Mouse (Mus musculus) activated CD4-positive, CD25-positive, alpha-beta regulatory T cell, adult 4 months (primary cell): ENCODE measurements around the gene Ptpn11. TPM values are rescaled to one million over a fixed set of nuclear protein-coding genes. Genes with fewer than 3 reads are reported as not detected.
A peak's percentile ranks its signal among the peaks of the same experiment; 100 is the strongest.

Source experiments
- ATAC-seq: one replicate; pipeline ENCODE4 v1.8.0; 2017
- polyA plus RNA-seq, 2 experiments: library from polyadenylated mRNA; unstranded; fragments of 100-300 nt; shearing (Covaris generic); gene quantifications; one replicate each; pipeline ENCODE4 v1.2.1; 2017

Ptpn11 gene
- polyA plus RNA-seq, 2 experiments from 2014 or later: 6.0 to 9.6 TPM

DNA sequence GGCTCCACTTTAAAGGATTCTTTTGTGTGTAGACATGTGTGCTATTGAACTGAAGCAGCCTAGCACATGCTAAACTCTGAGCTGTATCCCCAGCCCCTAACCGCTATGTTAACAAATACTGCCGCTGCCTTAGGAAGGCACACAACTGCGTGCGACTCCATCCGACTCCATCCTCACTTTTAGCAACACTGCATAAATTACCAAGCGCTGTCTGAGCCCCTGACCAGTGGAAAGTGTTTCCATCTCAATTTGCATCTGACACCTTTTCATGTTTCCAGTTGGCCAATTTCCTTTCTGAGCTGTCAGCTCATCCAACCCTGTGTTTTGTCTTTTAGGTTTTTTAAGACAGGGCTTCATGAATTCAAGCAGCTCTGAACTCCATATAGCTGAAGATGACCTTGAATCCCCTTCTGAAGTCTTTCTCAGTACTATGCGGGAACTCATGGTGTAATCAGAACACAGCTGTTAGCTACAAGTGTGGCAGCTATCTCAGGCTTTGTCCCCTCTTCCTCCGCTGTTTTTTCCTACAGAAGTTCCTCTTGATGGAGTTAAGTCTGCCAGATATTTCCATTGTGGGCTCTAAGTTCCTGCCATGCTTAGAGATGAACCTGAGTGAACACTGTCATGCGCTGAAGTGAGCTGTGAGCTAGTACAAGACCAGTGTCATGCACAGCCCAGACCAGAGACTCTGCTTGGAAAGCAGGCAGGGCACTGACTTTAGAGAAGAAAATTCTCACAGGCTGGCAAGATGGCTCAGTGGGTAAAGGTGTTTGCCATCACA is 11.9 kb downstream of the Ptpn11 start:
- ATAC-seq: peak; percentile 62

DNA sequence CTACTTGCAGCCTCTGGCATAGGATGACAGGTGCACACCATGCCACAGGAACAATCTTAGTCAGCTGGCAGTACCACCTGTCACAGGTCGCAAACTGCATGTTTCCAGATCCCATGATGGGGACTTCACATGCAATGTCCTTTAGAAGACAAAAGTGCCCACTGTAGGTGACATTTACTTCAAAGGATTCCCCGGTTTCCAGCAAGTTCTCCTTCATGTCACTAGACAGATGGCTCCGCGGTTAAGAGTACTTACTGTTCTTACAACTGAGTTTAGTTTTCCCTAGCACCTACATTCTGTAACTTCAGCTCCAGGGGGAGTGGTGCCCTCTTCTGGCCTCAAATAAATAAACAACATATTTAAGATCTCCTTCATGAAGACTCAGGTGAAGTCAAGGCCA is 18.4 kb downstream of the Ptpn11 start:
- ATAC-seq: peak; percentile 28

DNA sequence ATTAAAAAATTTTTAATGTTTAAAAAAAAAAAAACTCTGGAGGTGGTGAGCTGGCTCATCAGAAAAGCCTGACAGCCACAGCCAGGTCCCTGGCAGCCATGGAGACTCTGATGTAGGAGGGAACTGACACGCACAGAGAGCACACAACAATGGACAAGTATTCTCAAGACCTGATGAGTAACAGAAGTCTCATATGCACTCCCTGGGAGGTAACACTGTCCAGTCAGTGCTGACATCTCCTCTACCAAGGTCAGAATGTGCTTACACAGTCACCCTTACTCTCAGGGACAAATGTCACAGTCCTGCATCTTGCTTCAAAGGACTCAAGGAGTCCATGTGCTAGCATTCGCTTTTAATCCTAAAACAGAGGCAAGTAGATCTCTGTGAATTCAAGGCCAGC is 21.6 kb downstream of the Ptpn11 start:
- ATAC-seq: no peak

DNA sequence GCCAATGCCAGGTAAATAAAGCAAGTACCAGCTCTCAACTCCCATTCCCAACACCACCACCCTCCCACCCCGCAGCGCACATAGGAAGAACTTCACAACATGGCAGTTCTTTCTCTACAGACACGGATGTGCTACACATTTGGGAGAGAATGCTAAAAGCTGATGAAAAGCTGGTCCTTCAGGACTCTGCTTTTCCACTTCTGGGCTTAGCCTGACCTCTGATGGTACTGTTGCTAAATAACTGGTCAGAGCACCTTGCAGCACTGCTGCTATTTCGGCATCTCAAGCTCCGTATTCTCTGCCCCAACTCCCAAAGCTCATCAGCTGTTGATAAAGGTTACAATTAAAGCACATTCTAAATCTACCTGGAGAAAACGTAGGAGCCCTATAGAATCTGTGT is 24.3 kb downstream of the Ptpn11 start:
- no peak for ATAC-seq

DNA sequence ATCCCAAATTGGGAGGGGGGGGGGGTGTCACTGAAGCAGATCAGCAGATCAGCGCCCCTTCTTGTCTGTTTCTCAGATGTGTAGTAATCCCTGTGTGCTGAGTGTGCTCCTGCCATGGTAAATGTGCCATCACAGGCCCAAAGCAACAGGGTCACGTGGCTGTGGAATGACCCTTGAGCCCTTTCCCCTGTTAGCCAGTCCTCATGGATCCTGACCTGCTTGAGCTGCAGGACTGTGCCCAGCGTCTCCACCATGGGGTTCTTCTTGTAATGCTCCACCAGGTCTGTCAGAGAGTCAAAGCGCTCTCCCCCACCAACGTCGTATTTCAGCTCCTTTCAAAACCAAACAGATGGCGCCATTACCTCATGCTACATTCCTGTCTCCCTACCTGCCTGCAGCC is 28.3 kb downstream of the Ptpn11 start:
- no peak for ATAC-seq

DNA sequence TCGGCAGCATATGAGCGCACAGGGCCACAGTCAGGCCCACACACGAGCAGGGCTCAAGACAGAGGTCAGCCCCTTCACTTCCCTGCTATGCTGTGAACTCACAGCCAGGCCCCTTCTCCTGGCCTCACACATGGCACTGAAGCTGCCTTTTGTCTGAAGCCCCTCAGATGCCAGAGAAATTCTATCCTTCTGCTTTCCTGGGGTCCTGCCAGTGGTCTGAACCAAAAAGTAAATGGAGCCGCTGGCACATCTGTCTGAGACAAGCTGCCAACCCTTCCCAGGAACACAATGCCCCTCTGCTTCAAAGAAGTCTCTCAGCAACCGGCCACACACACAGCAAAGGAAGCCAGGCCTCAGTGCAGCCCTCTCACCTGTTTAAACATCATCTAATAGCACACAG is 28.9 kb downstream of the Ptpn11 start:
- no peak for ATAC-seq

DNA sequence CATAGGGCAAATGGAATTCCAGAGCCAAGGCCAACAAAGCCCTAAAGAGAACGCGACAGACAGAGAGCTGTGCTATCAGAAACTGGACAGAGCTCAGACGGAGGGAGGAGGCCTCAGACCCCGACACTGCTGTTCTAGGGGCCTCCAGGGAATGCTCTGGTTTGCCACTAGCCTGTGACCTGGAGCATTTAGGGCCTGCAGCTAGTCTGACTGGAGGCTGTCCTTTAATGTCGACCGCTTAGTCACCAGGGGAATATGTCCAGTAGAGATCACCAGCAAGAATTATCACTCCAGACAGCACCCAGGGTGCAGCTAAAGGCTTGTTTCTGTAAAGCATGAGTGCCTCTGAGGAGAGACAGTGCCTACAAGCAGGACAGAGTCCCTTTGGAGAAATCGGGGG is 32.2 kb downstream of the Ptpn11 start:
- ATAC-seq: no peak

DNA sequence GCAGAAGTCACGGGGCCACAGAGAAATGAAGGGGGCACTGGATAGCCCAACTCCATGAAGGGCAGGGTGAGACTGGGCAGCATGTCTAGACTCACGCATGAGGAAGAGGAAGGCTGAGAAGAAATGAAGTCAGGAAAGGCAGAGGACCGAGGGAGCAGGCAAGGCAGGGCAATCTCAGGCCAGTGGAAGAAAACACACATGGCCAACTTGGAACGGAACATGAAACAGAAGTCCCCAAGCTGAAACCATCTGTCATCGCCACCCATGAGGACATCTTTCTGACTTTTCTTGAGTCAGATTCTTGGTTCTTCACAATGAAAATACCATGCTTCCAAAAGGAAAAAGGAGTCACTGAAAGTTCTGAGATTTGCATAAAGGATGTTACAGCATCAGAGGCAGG is 33.7 kb downstream of the Ptpn11 start:
- ATAC-seq: no peak

DNA sequence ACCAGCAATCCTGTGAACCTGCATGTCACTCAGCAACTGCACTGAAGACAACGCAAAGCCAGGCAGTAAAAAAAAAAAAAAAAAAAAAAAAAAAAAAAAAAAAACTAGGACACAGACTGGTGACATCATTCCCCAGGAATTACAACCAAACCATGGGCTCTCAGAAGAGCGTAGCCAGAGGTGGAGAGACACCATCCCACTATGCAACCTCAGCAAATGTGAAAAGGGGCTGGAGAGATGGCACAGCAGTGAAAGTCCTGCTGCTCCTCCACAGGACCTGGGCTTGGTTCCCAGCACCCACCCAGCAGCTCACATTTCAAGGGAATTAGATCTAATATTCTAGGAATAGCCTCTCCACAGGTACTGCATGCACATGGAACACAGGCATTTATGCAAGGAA is 34.2 kb downstream of the Ptpn11 start:
- no peak for ATAC-seq

DNA sequence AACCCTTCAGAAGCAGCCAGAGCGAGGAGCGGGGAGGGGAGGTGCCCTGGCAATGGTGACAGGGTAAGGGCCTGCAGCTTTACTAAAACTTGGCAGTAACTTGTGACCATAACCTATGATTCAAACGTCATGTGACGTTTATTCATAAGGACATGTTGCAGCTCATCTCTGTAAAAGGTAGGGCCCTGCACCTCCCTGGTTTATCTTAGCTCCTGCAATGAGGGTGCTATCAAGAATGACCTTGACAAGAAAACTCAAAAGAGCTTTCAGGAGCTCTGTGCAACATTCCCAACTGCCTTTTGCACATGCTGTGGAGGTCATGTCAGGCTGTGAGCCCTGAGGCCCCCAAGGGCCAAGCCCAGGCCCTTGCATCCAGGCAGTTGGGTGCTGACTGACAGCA is 35.1 kb downstream of the Ptpn11 start:
- ATAC-seq: no peak

DNA sequence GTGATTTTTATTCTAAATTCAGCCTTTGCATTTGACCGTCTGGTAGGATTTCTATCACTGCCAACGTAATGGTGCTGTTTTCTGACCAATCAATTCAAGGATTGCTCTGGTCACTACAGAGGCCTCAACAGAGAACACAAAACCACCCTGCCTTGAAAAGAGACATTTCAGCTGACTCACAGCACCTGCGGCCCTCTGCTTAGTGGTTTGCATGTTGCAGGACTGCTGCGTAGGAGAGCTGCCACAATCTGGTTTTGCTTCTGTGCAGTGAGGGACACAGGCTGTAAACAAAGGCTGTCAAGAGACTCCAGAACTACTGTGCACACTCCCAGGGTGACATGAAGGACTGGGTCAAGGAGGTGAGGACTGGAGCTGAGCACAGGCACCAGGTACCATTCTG is 40.5 kb downstream of the Ptpn11 start:
- no peak for ATAC-seq

DNA sequence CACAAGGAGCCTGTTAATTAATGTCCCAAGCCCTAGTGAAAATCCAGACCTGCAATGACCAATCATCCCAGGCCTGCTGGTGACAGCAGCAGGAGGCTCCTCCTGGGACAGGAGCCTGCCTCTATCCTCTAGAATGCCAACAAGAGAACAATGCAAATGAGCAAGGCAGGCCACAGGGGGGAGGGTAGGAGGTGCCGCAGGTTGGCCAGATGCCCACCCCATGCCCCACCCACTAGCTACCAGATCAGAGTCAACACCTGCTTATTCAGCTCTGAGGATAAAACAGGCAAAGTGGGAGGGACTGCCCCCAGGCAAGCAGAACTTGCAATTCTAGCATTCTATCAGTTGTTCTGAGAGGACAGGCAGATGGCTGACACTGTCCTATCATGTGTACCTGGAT is 42.0 kb downstream of the Ptpn11 start:
- ATAC-seq: no peak

DNA sequence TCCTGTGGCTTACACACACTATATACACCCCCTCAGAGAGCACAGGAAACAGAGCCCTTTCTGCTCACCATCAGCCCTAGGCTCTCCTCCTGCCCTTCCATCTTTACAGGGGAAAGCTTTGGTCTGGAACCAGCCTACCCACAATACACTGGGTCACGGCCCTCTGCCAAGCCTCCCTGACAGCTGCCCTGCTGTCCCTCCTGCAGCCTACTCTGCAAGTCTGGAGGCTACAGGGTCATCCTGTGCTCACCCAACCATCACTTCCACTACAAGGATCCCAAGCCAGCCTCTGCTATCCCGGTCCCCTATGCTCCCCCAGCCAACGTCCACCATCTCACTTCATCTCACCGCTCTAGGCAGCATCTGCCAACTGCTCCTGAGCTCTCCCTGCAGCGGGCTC is 44.9 kb downstream of the Ptpn11 start:
- no peak for ATAC-seq

DNA sequence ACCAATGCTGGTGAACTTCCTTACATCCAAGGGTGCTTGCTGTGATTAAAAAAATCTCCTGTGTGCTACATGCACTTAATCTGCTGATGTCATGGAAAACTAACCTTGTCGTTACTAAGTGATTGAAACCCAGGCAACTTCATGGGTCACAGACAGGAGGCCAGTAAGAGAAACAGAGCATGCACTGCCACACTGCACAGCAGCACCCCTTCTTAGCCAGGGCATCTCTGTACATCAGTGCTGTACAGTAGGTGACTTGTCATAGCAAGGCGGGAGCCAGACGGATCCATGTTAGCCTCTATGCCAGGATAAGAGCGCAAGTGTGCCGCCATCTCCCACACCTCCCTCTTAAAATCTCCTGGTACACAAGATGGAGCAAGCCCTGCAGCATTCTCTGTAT is 45.6 kb downstream of the Ptpn11 start:
- ATAC-seq: no peak

DNA sequence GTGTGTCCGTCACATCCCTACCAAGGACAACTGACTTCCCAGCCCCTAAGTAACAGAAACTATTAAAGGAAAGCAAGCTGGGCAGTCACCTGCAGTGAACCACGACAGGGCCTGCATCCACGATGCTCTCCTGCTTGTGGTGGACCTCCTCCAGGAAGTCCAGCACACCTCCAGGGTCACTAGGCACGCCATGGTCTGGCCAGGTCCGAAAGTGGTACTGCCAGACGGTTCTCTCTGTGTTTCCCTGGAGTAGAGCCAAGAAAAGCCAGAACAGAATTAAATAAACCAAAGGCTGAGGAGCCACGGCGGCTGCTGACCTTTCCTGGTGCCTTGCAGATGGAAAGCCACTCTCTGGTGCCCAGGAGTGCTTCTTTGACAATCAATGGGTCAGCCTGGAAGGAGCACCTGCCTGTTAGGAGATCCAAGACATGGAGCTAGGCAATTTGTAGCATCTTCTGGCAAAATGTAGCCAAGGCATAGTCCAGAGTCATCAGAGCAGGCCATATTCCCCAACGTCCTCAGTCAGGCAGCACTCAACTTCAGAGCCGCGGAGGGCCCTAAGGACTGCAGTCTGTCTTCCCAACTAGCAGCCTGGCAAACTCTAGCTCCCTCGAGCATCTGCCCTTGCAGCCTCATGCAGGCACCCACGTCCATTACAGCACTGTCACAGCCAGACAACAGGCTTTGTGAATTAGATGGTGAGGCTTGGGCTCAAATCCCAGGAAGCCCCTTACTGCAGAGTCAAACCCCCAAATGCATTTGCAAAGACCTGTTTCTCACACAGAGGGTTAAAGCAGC is 46.6 kb downstream of the Ptpn11 start:
- no peak for ATAC-seq

DNA sequence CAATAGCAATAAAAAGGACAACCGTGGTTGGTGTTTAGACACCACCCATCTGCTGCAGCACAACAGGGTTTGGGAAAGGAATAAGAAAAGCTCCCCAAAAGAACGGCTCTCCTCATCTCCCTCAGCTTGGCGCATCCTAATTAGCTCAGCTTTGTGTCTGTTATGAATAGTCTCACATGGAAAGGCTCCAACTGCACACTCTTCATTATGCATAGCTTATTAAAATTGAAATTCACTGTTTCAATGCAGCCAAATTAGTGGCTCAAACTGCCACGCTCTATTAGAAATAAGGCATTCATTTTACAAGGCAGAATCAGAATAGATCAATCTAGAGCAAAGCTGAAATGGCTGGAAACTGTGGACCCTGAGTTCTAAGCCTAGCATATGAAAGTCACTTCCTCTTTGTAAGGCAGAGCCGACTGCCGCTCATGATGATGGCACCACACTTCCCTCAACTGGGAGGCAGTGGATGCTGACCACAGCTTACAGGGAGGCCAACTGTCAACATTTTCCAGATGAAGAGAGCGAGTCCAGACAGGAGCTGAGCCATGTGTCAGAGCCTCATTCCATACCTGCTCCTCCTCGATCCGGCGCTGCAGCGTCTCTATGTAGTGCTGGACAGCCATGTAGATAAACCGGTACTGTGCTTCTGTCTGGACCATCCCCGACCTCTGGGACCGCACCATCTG is 48.6 kb downstream of the Ptpn11 start:
- no peak for ATAC-seq

DNA sequence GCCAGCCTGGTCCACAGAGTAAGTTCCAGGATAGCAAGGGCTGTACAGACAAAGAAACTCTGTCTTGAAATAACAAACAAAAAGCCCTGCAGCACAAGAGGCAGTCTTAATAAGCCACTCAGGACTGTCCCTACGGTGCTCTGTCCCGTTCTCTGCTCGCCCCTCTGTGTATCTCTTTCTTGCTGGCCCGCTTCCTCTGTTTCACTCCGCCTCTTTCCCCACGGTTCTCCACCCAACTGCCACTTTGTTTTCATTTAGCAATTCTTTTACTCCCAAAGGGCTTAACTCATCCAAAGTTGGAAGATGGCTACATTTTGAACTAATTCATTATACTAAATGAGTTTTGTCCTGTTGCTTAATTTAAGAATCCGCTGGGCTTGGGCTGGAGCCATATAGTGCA is 50.9 kb downstream of the Ptpn11 start:
- ATAC-seq: no peak

DNA sequence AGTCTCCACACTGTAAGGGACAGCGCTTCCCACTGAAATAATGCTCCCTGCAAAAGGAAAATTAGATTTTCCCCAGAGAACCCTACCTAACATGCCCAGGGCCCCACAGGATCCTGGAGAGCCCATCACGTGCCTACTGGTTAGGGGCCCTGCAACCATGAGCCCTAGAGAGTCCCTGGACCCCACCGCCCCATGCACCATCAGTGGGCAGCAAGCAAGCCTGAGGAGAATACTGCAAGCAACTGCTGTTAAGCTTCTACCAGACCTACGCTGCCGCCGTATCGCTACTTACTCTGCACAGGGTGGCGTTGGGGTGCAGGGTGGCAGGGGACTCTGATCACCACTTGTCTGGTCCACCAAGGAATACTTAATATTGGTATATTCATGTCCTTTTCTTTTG is 54.1 kb downstream of the Ptpn11 start:
- ATAC-seq: no peak

DNA sequence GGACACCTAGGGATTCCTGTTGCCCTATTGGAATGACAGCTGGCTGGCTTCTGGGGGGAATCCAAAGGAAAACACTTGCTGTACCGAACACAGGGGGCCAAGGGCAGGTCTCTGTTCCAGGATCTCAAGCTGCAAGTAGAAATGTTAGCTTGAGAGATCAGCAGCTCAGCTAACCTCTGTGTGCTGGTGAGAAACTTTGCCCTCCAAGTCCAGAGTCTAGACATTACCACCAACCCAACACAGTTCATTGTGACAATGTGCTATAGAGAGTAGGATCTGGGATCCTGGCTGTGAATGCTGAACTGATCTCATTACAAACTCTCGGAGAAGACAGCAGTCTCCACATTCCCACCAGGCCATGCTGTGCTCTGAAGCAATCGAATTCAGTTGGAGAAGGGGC is 59.4 kb downstream of the Ptpn11 start:
- ATAC-seq: no peak

DNA sequence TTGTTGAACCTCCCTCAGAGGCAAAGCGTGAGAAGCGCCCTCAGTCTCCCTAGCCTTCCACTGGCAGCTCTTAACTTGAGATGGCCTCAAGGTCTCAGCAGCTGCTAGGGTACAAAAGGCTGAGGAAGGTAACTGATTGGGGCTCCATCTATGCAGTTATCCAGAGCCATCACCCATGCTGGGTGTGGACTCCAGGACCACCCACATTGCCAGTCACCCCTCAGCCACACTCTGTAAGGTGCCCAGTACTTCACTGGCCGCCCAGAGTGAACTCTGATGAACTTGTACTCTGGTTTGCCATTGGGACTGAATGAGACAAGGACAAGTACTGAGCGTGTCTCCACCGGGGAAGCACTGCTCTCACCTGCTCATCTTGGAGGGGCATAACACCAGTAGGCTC is 61.9 kb downstream of the Ptpn11 start:
- no peak for ATAC-seq

DNA sequence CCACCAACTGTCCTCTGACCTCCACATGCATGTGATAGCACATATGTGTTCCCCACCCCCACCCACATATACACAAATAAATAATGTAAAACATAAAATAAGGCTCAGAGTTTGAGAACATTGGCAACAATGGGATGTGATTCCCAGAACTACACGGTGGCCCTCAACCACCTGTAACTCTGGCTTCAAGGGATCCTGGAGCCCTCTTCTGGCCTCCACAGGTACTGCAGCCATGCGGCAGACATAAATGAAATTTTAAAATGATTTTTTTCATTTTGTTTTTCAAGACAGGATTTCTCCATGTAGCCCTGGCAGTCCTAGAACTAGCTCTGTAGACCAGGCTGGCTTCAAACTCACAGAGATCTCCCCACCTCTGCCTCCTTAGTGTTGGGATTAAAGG is 65.1 kb downstream of the Ptpn11 start:
- no peak for ATAC-seq

DNA sequence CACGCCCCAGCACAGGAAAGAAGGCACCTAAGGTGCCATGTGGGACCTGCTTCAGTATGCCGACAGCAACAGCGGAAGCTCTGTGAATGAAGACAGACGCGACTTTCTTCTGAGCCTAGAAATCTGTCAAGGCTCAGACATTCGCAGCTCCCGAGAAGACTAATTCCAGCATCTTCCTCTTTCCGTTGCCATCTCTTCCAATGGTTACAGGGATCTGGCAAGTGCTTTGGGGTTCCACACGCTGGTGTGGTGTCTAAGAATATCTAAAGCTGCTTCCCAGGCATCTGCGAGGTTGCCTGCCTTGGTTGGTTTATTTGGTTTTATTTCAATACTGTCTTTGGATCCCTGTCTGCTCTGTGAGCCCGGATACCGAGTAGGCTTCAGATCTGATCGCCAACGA is 65.6 kb downstream of the Ptpn11 start:
- no peak for ATAC-seq
